Mouse (Mus musculus): ENCODE measurements around the gene Tpr. TPM values are rescaled to one million over a fixed set of nuclear protein-coding genes. Genes with fewer than 3 reads are reported as not detected.

Gene Tpr
- polyA plus RNA-seq, 2 experiments, result 122 to 154 TPM

DNA sequence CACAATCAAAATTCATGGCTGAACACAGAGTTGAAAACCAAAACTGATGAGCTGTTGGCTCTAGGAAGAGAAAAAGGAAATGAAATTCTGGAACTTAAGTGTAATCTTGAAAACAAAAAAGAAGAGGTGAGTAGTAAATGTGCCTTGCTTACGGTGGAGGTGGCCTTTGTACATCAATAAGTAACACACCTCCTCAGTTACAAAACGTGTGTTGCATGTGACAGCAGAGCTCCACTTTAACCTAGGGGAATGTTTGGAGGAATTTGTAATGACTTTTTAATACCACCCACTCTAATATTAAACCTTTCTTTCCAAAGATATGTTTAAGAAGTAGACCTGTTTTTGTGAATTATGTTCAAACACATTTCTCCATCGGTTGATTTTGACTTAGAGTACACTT lies 11.3 kb downstream of the Tpr start:
- no peak for ATAC-seq (ENCODE audit: low FRiP score, low read depth)
- H3K27me3 ChIP-seq (ENCODE audit: control insufficient read depth, insufficient read depth, low read length), result no peaks in the 10 kb centered on the region
- H3K27ac ChIP-seq (replicated peaks; ENCODE audit: low read depth, low read length), result no peak overlapping the region
- peaks cover 60% of the 10 kb centered on the region for H3K36me3 ChIP-seq (ENCODE audit: control insufficient read depth, insufficient read depth, low read length)
- H3K4me1 ChIP-seq (ENCODE audit: control insufficient read depth, insufficient read depth, low read length), result no peaks in the 10 kb centered on the region
- no peak overlapping the region for H3K9ac ChIP-seq (ENCODE audit: low read depth, low read length, severe bottlenecking)
- 90% methylated on average over 3 of the region's 3 CpGs for WGBS
- no peak for TF ChIP-seq POLR2A (IDR thresholded peaks at IDR 0.05; ENCODE audit: borderline replicate concordance, extremely low read depth, insufficient read depth, insufficient read length)
- DNase-seq (ENCODE audit: low spot score), result no peak
- no peaks in the 10 kb centered on the region for H3K9me3 ChIP-seq (ENCODE audit: control insufficient read depth, low read length)
- no peak overlapping the region for H3K4me3 ChIP-seq (replicated peaks; ENCODE audit: low read length)
- H3K4me2 ChIP-seq (replicated peaks; ENCODE audit: low read depth, low read length, severe bottlenecking), result no peak overlapping the region

DNA sequence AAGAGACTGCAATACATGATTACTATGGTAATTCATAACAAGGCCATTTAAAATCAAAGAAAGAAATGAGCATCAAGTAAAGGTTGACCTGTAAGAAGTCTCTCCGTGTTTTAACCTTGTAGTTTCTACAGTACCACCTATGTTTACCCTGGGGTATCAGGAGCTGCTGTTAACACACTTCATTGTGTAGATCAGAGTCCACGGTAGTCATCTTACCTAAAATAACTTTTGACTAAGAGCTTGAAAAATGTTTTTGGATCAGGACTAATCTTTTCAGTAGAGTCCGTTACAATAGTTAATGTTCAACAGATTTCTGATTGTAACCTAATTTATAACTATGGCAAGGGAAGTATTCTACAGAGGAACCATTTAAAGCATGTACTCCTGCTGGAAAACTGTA lies 11.9 kb downstream of the Tpr start:
- Histone ChIP-seq H3K9me3 (ENCODE audit: control insufficient read depth, low read length) (no peaks in the 10 kb centered on the region), H3K36me3 (ENCODE audit: control insufficient read depth, insufficient read depth, low read length) (peaks cover 60% of the 10 kb centered on the region), H3K9ac (ENCODE audit: low read depth, low read length, severe bottlenecking) (no peak overlapping the region), H3K4me1 (ENCODE audit: control insufficient read depth, insufficient read depth, low read length) (no peaks in the 10 kb centered on the region), H3K4me2 (replicated peaks; ENCODE audit: low read depth, low read length, severe bottlenecking) (no peak overlapping the region), H3K27ac (replicated peaks; ENCODE audit: low read depth, low read length) (no peak overlapping the region), H3K27me3 (ENCODE audit: control insufficient read depth, insufficient read depth, low read length) (no peaks in the 10 kb centered on the region), H3K4me3 (replicated peaks; ENCODE audit: low read length) (no peak overlapping the region)
- 90% methylated on average over 3 of the region's 3 CpGs for WGBS
- TF ChIP-seq POLR2A (IDR thresholded peaks at IDR 0.05; ENCODE audit: borderline replicate concordance, extremely low read depth, insufficient read depth, insufficient read length), result no peak
- ATAC-seq (ENCODE audit: low FRiP score, low read depth) (no peak), DNase-seq (ENCODE audit: low spot score) (no peak)

DNA sequence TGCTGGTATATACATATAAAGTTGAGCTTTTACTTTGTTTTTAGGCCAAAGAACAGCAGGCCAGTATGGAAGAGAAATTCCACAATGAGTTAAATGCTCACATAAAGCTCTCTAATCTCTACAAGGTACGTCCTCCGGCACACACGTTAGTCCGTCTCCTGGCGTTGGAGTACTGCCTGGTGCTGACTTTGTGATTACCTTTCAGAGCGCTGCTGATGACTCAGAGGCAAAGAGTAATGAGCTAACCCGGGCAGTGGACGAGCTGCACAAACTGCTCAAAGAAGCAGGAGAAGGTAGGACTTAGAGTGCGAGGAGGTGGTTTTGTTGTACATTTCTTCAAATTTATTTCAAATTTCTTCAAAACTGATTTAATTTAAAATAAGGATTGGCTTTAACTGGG lies 14.6 kb downstream of the Tpr start:
- TF ChIP-seq POLR2A (IDR thresholded peaks at IDR 0.05; ENCODE audit: borderline replicate concordance, extremely low read depth, insufficient read depth, insufficient read length), result no peak
- H3K9ac ChIP-seq (ENCODE audit: low read depth, low read length, severe bottlenecking), result no peak overlapping the region
- DNase-seq (ENCODE audit: low spot score) (no peak), ATAC-seq (ENCODE audit: low FRiP score, low read depth) (no peak)
- no peak overlapping the region for H3K27ac ChIP-seq (replicated peaks; ENCODE audit: low read depth, low read length)
- H3K9me3 ChIP-seq (ENCODE audit: control insufficient read depth, low read length), result no peaks in the 10 kb centered on the region
- H3K4me1 ChIP-seq (ENCODE audit: control insufficient read depth, insufficient read depth, low read length), result no peaks in the 10 kb centered on the region
- no peak overlapping the region for H3K4me3 ChIP-seq (replicated peaks; ENCODE audit: low read length)
- no peaks in the 10 kb centered on the region for H3K27me3 ChIP-seq (ENCODE audit: control insufficient read depth, insufficient read depth, low read length)
- H3K4me2 ChIP-seq (replicated peaks; ENCODE audit: low read depth, low read length, severe bottlenecking), result no peak overlapping the region
- 90% methylated on average over 9 of the region's 9 CpGs for WGBS
- peaks cover 79% of the 10 kb centered on the region for H3K36me3 ChIP-seq (ENCODE audit: control insufficient read depth, insufficient read depth, low read length)

DNA sequence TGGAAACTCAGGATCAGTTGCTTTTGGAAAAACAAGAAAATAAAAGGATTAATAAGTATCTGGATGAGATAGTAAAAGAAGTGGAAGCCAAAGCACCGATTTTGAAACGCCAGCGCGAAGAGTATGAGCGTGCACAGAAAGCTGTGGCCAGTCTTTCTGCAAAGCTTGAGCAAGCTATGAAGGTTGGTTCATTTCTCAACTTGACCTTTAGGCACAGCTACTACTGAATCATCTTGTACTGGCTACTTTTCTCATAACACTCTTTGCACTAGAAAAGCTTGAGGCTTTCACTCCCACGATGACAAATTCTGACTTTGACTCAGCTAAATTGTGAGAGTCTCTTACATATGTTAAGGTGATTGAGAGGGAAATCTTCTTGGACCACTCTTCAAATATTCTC lies 17.4 kb downstream of the Tpr start:
- DNase-seq (ENCODE audit: low spot score) (no peak), ATAC-seq (ENCODE audit: low FRiP score, low read depth) (no peak)
- no peak overlapping the region for H3K4me3 ChIP-seq (replicated peaks; ENCODE audit: low read length)
- H3K9me3 ChIP-seq (ENCODE audit: control insufficient read depth, low read length), result no peaks in the 10 kb centered on the region
- no peak overlapping the region for H3K9ac ChIP-seq (ENCODE audit: low read depth, low read length, severe bottlenecking)
- peaks cover 87% of the 10 kb centered on the region for H3K36me3 ChIP-seq (ENCODE audit: control insufficient read depth, insufficient read depth, low read length)
- no peaks in the 10 kb centered on the region for H3K4me1 ChIP-seq (ENCODE audit: control insufficient read depth, insufficient read depth, low read length)
- 90% methylated on average over 6 of the region's 6 CpGs for WGBS
- no peaks in the 10 kb centered on the region for H3K27me3 ChIP-seq (ENCODE audit: control insufficient read depth, insufficient read depth, low read length)
- no peak overlapping the region for H3K27ac ChIP-seq (replicated peaks; ENCODE audit: low read depth, low read length)
- H3K4me2 ChIP-seq (replicated peaks; ENCODE audit: low read depth, low read length, severe bottlenecking), result no peak overlapping the region
- TF ChIP-seq POLR2A (IDR thresholded peaks at IDR 0.05; ENCODE audit: borderline replicate concordance, extremely low read depth, insufficient read depth, insufficient read length), result no peak

DNA sequence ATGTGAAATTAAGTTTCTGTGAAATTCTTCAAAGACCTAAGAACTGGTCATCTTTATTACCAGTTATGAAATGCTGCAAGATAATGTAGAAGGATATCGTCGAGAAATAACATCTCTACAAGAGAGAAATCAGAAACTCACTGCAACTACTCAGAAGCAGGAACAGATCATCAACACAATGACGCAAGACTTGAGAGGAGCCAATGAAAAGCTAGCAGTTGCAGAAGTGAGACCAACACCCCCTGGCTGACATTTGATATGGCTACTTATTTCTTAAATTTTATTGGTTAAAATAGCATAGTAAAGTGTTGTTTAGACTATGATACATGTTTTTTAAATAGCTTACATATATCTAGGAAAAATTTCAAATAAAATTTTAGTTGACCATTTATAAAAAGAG lies 23.4 kb downstream of the Tpr start:
- ATAC-seq (ENCODE audit: low FRiP score, low read depth) (no peak), DNase-seq (ENCODE audit: low spot score) (no peak)
- peaks cover 79% of the 10 kb centered on the region for H3K36me3 ChIP-seq (ENCODE audit: control insufficient read depth, insufficient read depth, low read length)
- no peak overlapping the region for H3K9ac ChIP-seq (ENCODE audit: low read depth, low read length, severe bottlenecking)
- TF ChIP-seq POLR2A (IDR thresholded peaks at IDR 0.05; ENCODE audit: borderline replicate concordance, extremely low read depth, insufficient read depth, insufficient read length), result no peak
- no peaks in the 10 kb centered on the region for H3K27me3 ChIP-seq (ENCODE audit: control insufficient read depth, insufficient read depth, low read length)
- 93% methylated on average over 3 of the region's 3 CpGs for whole genome bisulfite sequencing
- H3K9me3 ChIP-seq (ENCODE audit: control insufficient read depth, low read length), result no peaks in the 10 kb centered on the region
- H3K4me2 ChIP-seq (replicated peaks; ENCODE audit: low read depth, low read length, severe bottlenecking), result no peak overlapping the region
- H3K27ac ChIP-seq (replicated peaks; ENCODE audit: low read depth, low read length), result no peak overlapping the region
- H3K4me3 ChIP-seq (replicated peaks; ENCODE audit: low read length), result no peak overlapping the region
- H3K4me1 ChIP-seq (ENCODE audit: control insufficient read depth, insufficient read depth, low read length), result no peaks in the 10 kb centered on the region

DNA sequence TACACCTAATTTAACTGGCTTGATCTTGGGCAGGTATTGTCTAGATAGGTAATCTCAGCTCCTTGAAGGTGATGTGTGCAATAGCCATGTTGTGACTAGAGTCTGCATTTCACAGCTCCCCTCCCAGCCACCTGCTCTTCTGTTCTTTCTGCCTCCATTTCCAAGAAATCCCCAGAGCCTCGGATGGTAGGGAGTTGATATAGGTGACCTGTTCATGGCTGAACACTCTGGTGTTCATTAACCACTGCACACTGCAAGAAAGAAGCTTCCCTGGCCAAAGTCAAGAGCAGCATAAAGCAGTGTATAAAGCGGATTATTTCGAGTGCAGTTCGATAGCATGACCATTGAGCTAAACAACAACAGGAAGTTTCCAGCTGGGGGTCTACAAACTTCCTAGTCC lies 25.8 kb downstream of the Tpr start:
- Histone ChIP-seq H3K9me3 (ENCODE audit: control insufficient read depth, low read length) (no peaks in the 10 kb centered on the region), H3K4me2 (replicated peaks; ENCODE audit: low read depth, low read length, severe bottlenecking) (no peak overlapping the region), H3K27ac (replicated peaks; ENCODE audit: low read depth, low read length) (no peak overlapping the region), H3K36me3 (ENCODE audit: control insufficient read depth, insufficient read depth, low read length) (peaks cover 79% of the 10 kb centered on the region), H3K4me3 (replicated peaks; ENCODE audit: low read length) (no peak overlapping the region), H3K4me1 (ENCODE audit: control insufficient read depth, insufficient read depth, low read length) (no peaks in the 10 kb centered on the region), H3K27me3 (ENCODE audit: control insufficient read depth, insufficient read depth, low read length) (no peaks in the 10 kb centered on the region), H3K9ac (ENCODE audit: low read depth, low read length, severe bottlenecking) (no peak overlapping the region)
- WGBS, result 94% methylated on average over 4 of the region's 4 CpGs
- DNase-seq (ENCODE audit: low spot score) (no peak), ATAC-seq (ENCODE audit: low FRiP score, low read depth) (no peak)
- TF ChIP-seq POLR2A (IDR thresholded peaks at IDR 0.05; ENCODE audit: borderline replicate concordance, extremely low read depth, insufficient read depth, insufficient read length), result no peak
